Mouse (Mus musculus) midbrain, embryonic 15.5 days (tissue): ENCODE results near the gene Gm42957. TPM values are rescaled to one million over a fixed set of nuclear protein-coding genes. Genes with fewer than 3 reads are reported as not detected.
A peak's percentile ranks its signal among the peaks of the same experiment; 100 is the strongest.
"Not testable (repeated sequence)": the region's sequence is repeated elsewhere in the genome, so short reads cannot be mapped to it uniquely, and the experiment has no call there.

Source experiments
- ATAC-seq: fragments of 200-750 bp; cut with Nextera tagmentation; replicated peaks from 2 replicates; pipeline ENCODE4 v1.8.0; 2017; ENCODE audit warnings: moderate TSS enrichment
- H3K27ac ChIP-seq: fragments of 300-500 bp; sonication (generic); 2 replicates; pipeline ENCODE4 v1.5.1; 2015; ENCODE audit warnings: mild to moderate bottlenecking, inconsistent platforms
- H3K27me3 ChIP-seq: fragments of 300-500 bp; sonication (generic); replicated peaks from 2 replicates; pipeline ENCODE4 v1.6.1; 2015; ENCODE audit warnings: inconsistent platforms
- H3K36me3 ChIP-seq: fragments of 300-500 bp; sonication (generic); replicated peaks from 2 replicates; pipeline ENCODE4 v1.6.1; 2015; ENCODE audit warnings: inconsistent platforms
- H3K4me1 ChIP-seq: fragments of 300-500 bp; sonication (generic); 2 replicates; pipeline ENCODE4 v1.6.1; 2015; ENCODE audit warnings: inconsistent platforms
- H3K4me2 ChIP-seq: fragments of 300-500 bp; sonication (generic); 2 replicates; pipeline ENCODE4 v1.6.1; 2015; ENCODE audit warnings: inconsistent platforms, mild to moderate bottlenecking, moderate library complexity
- H3K4me3 ChIP-seq: fragments of 300-500 bp; sonication (generic); 2 replicates; pipeline ENCODE4 v1.5.1; 2015; ENCODE audit warnings: mild to moderate bottlenecking, inconsistent platforms
- H3K9ac ChIP-seq: fragments of 300-500 bp; sonication (generic); 2 replicates; pipeline ENCODE4 v1.6.1; 2015; ENCODE audit warnings: mild to moderate bottlenecking, inconsistent platforms
- H3K9me3 ChIP-seq: fragments of 300-500 bp; sonication (generic); 2 replicates; pipeline ENCODE4 v1.6.1; 2016; ENCODE audit warnings: inconsistent platforms
- WGBS: fragments of 180-500 bp; shearing (Covaris S2); methylation state at CpG from one replicate; pipeline ENCODE4 v1.1.7; 2015; ENCODE audit warnings: mixed read lengths; 5-methylcytosine and 5-hydroxymethylcytosine counted together
- polyA plus RNA-seq: library from polyadenylated mRNA; unstranded; fragments of >200 nt; fragmentation: Nextera tagmentation; extraction: Ambion mirVana; gene quantifications from 2 replicates; pipeline ENCODE4 v1.2.1, GENCODE M21; 2015

The Gm42957 gene
- polyA plus RNA-seq, 1 experiment from 2014 or later, result 0.34 TPM

DNA sequence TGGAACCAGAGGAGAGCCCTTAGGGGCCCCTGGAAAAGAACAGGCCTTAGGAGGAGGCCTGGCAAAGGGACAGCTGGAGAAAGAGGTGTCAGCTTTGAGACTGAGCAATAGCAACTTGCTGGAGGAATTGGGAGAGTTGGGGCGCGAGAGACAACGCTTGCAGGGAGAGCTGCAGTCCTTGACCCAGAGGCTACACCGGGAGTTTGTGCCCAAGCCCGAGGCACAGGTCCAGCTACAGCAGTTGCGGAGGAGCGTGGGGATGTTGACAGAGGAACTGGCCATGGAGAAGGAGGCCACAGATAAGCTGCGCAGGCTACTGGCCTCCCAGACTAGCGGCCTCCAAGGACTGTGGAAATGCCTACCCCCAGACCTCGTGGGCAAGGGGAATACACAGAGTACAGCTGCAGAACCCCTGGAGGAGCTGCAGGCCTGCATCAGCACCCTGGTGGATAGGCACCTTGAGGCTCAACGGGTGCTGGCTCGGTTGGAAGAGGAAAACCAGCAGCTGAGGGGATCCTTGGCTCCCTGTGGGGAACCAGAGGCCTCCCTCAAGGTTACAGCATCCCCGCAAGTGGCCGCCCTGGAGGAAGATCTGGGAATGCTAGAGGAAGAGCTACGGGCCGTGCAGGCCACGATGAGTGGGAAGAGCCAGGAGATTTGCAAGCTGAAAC is 49.0 kb downstream of the Gm42957 start:
- Histone ChIP-seq H3K36me3 (no peaks in the 10 kb centered on the region), H3K9me3 (no peaks in the 10 kb centered on the region), H3K9ac (no peak overlapping the region), H3K27ac (no peak overlapping the region), H3K27me3 (no peaks in the 10 kb centered on the region), H3K4me2 (peak overlapping the region; percentile 43), H3K4me3 (no peak overlapping the region), H3K4me1 (0 out of 2 replicates have a peak, but pooled peaks cover 10% of the 10 kb centered on the region)
- 61% methylated on average over 17 of the region's 17 CpGs for WGBS
- no peak for ATAC-seq

DNA sequence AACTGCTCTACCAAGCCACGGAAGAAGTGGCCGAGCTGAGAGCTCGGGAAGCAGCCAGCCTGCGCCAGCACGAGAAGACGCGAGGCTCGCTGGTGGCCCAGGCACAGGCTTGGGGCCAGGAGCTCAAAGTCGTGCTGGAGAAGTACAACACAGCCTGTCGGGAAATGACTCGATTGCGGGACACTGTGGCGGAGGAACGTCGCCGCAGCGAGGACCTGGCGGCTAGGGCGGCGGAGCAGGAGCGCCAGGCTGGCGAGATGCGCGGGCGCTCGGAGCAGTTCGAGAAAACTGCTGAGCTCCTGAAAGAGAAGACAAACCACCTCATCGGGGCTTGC is 49.5 kb downstream of the Gm42957 start:
- H3K27ac ChIP-seq, result no peak overlapping the region
- H3K9ac ChIP-seq, result no peak overlapping the region
- H3K36me3 ChIP-seq, result no peaks in the 10 kb centered on the region
- ATAC-seq, result no peak
- peak overlapping the region; percentile 43 for H3K4me2 ChIP-seq
- H3K4me3 ChIP-seq, result no peak overlapping the region
- H3K27me3 ChIP-seq, result no peaks in the 10 kb centered on the region
- WGBS, result 43% methylated on average over 28 of the region's 28 CpGs
- no peaks in the 10 kb centered on the region for H3K9me3 ChIP-seq
- H3K4me1 ChIP-seq, result 0 out of 2 replicates have a peak, but pooled peaks cover 13% of the 10 kb centered on the region

DNA sequence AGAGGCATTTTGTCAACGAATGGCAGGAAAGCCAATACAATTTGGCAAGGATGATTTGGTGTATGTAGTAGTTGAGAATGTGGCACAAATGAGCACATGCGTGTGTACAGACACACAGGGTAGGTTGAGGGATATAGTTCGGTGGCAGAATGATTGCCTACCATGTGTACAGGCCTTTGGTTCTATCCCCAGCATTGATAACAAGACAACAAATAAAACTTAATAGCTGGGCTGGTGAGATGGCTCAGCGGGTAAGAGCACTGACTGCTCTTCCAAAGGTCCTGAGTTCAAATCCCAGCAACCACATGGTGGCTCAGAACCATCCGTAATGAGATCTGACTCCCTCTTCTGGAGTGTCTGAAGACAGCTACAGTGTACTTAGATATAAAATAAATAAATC is 50.8 kb downstream of the Gm42957 start:
- 96% methylated on average over 5 of the region's 5 CpGs for WGBS
- not testable (repeated sequence) for H3K27me3 ChIP-seq, H3K4me1 ChIP-seq, H3K36me3 ChIP-seq, H3K27ac ChIP-seq, H3K4me2 ChIP-seq, H3K9me3 ChIP-seq, H3K4me3 ChIP-seq, ATAC-seq, H3K9ac ChIP-seq

DNA sequence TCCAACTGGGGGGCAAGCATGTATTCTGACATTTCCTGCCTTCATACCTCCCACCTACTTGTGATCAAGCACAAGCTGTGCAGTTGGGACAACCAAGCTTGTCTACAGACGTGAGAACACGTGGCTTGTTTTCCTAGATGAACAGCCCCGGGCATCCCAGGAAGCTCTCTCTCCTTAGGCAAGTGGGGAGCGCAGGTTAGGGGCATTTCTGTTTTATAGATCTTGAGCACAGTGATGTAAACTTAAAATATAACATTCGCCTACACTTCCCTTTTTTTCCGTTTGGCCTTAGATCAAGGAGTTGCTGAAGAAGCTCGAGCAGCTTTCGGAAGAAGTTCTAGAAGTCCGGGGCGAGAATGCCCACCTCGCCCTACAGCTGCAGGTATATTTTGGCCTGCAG is 53.6 kb downstream of the Gm42957 start:
- Histone ChIP-seq H3K36me3 (no peaks in the 10 kb centered on the region), H3K9ac (no peak overlapping the region), H3K27ac (no peak overlapping the region), H3K4me1 (0 out of 2 replicates have a peak, but pooled peaks cover 4% of the 10 kb centered on the region), H3K4me3 (no peak overlapping the region), H3K9me3 (no peaks in the 10 kb centered on the region), H3K27me3 (no peaks in the 10 kb centered on the region), H3K4me2 (no peak overlapping the region)
- WGBS, result 86% methylated on average over 11 of the region's 11 CpGs
- no peak for ATAC-seq

DNA sequence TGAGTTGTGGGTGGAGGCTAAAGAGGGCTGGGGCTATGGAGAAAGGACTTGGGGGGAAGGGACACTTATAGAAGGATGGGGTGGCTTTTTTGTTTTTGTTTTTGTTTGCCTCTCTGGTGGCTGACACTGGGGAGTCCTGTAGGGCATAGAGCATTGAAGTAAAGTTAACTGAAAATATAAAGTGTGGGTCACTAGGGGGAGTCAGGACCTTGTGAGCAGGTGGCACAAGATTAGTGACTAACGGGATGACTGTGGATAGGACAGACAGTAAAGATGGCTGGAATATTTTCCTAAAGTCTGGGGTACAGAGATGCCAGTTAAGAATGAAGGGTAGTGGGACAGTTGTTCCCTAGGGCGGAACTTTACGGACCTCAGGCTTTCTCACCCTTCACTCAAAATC is 55.0 kb downstream of the Gm42957 start:
- Histone ChIP-seq H3K36me3 (no peaks in the 10 kb centered on the region), H3K9ac (no peak overlapping the region), H3K4me2 (no peak overlapping the region), H3K4me1 (0 out of 2 replicates have a peak, but pooled peaks cover 4% of the 10 kb centered on the region), H3K27ac (no peak overlapping the region), H3K27me3 (no peaks in the 10 kb centered on the region), H3K4me3 (no peak overlapping the region), H3K9me3 (no peaks in the 10 kb centered on the region)
- ATAC-seq, result no peak
- 51% methylated on average over 3 of the region's 3 CpGs for WGBS

DNA sequence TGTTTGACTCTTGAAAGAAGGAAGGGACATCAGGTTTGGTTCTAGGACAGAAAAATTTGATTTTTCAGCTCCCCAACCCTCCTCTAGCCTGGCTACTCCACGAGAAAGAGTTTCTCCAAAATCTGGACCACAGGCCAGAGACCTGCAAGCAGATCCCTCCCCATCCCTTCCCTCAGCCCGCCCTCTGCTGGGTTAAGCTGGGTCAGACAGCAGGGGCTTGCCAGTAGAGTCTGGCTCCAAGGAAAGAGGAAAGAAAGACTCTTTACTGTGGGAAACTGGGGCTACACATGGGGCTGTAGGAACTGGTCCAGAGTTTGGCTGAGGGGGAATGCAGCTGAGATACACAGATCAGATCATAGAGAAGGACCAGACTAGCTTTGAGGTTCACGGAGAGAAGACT is 57.2 kb downstream of the Gm42957 start:
- Histone ChIP-seq H3K27me3 (no peaks in the 10 kb centered on the region), H3K36me3 (no peaks in the 10 kb centered on the region), H3K27ac (no peak overlapping the region), H3K4me1 (peaks cover 12% of the 10 kb centered on the region), H3K9ac (no peak overlapping the region), H3K4me3 (no peak overlapping the region), H3K4me2 (no peak overlapping the region), H3K9me3 (no peaks in the 10 kb centered on the region)
- WGBS, result 12% methylated on average over 3 of the region's 3 CpGs
- no peak for ATAC-seq

DNA sequence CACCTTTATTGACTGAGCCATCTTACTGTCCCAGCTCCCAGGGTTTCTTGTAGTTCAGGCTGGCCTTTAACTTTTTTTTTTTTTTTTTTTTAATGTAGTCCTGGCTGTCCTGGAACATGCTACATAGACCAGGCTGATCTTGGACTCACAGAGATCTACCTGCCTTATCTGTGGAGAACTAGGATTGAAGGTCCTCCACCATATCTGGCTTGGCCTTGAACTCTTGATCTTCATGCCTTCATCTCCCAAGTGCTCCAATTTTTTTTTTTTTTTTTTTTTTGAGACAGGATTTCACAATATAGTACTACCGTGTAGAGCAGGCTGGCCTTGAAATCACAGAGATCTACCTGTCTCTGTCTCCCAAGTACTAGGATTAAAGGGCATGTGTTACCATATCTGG is 58.3 kb downstream of the Gm42957 start:
- Histone ChIP-seq H3K4me1 (peaks cover 20% of the 10 kb centered on the region), H3K9ac (no peak overlapping the region), H3K36me3 (no peaks in the 10 kb centered on the region), H3K4me2 (no peak overlapping the region), H3K9me3 (no peaks in the 10 kb centered on the region), H3K4me3 (no peak overlapping the region), H3K27ac (no peak overlapping the region), H3K27me3 (no peaks in the 10 kb centered on the region)
- WGBS, result 85% methylated on average over 1 of the region's 1 CpGs
- no peak for ATAC-seq

DNA sequence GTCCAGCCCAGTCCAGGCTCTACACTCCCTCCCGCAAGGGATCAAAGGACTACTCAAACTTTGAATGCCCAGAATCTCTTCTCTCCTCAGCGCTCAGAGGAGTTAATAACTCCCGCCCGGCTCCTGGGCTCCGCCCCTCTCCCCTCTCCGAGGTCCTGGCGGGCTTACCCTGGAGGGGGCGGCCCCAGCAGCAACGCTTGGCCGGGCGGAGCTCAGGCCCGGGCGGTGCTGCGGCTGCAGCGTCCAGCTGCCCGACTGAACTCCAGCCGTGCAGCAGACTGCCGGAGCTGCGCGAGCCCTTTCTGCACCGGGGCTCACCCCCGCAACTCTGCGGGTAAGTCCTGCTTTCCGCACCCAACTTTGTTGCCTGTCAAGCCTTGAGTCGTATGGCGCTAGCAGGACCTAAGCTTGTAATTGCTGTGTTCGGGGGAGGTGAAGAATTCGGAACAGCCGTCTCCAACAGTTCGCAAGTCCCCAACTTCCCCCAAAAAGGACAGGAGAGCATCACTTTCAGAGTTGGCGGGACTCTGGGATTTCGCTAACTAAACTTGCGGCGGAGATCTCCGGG is 61.0 kb downstream of the Gm42957 start, which contains the start of gene Pias3:
Gene Pias3, plus strand, starts transcription at position 187 of the 568 bp plus-strand sequence.
- H3K9ac ChIP-seq, result peak within 1 kb of the TSS; percentile 89
- no peaks in the 10 kb centered on the region for H3K27me3 ChIP-seq
- peak within 1 kb of the TSS; percentile 91 for H3K27ac ChIP-seq
- H3K4me1 ChIP-seq, result peaks cover 19% of the 10 kb centered on the region
- H3K4me3 ChIP-seq, result peak within 1 kb of the TSS; percentile 92
- ATAC-seq, result peak; percentile 67
- no peaks in the 10 kb centered on the region for H3K36me3 ChIP-seq
- H3K9me3 ChIP-seq, result no peaks in the 10 kb centered on the region
- H3K4me2 ChIP-seq, result peak within 1 kb of the TSS; percentile 90
- 2% methylated on average over 33 of the region's 35 CpGs for WGBS

DNA sequence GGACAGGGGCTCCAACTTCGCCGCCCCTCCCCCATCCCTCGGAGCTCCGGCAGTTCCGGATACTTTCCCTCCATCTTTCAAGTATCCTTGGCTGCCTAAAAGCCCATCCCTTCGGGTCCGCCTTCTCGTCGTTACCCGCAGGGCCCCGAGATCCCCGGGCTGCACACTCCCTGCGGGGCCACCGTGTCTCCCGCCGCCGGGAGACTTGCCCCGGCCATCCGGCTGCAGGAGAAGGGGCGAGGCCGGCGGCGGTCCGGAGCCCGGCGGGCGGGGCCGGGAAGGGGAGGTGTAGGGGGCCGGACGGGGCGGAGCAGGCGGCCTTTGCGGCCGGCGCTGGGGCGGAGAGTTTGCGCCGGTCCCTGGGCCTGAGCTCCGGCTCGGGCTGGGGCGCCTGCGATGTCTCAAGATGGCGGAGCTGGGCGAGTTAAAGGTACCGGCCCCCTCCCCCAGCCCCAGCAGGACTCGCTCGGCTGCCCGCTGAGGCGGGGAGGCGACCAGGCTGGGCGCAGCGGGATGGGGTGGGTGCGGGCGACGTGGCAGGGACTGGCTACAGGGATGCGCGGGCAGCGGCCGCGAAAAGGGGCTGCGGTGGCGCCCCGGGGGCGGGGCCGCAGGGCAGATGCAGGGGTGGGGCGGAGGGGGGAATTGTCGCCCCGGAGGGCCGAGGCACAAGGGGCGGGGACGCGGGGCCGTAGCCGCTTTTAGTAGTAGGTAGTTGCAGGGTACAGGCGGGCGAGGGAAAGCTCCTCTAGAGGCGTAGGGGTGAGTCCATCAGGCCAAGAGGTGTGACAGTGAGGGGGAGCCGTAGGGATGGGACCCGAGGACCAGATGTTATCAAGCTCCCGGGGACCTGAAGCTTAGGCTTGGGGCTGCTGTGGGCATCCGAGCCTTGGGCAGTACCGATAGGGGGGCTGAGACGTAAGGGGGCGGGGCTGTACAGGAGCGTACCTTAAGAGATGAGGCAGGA is 61.8 kb downstream of the Gm42957 start:
- H3K27me3 ChIP-seq, result no peaks in the 10 kb centered on the region
- peaks cover 19% of the 10 kb centered on the region for H3K4me1 ChIP-seq
- WGBS, result under 1% methylated on average over 70 of the region's 85 CpGs
- no peaks in the 10 kb centered on the region for H3K9me3 ChIP-seq
- peak; percentile 94 for ATAC-seq
- peak overlapping the region; percentile 92 for H3K4me3 ChIP-seq
- H3K27ac ChIP-seq, result peak overlapping the region; percentile 91
- peak overlapping the region; percentile 89 for H3K9ac ChIP-seq
- H3K4me2 ChIP-seq, result peak overlapping the region; percentile 90
- H3K36me3 ChIP-seq, result 0 out of 2 replicates have a peak, but pooled peaks cover 4% of the 10 kb centered on the region

DNA sequence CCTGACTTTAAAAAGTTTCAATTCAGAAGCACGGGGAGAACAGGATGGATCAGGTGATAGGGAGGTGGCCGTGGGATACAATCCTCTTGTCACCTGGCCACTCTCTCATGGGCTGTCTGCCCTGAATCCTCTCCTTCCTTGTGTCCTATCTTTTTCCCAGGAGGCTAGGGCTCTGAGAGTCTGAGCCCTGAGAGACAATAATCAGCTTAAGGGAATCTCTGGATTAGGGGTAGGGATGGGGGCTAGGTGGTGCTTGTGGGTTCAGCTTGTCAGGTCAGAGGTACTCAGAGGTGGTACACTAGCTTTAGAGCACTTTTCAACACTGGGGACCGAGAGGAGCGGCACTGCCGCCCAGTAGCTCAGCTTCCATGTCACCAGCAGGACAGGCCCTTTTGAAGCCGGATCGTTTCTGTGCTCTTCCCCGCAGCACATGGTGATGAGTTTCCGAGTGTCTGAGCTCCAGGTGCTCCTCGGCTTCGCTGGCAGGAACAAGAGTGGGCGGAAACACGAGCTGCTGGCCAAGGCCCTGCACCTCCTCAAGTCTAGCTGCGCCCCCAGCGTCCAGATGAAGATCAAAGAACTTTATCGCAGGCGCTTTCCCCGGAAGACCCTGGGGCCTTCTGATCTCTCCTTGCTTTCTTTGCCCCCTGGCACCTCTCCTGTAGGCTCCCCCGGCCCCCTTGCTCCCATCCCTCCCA is 63.9 kb downstream of the Gm42957 start:
- no peak overlapping the region for H3K9ac ChIP-seq
- H3K27me3 ChIP-seq, result no peaks in the 10 kb centered on the region
- H3K27ac ChIP-seq, result no peak overlapping the region
- peaks cover 17% of the 10 kb centered on the region; the same call in 1 of the 2 replicates for H3K36me3 ChIP-seq
- no peak overlapping the region for H3K4me3 ChIP-seq
- ATAC-seq, result no peak
- H3K9me3 ChIP-seq, result no peaks in the 10 kb centered on the region
- H3K4me2 ChIP-seq, result no peak overlapping the region
- peaks cover 19% of the 10 kb centered on the region for H3K4me1 ChIP-seq
- 54% methylated on average over 19 of the region's 19 CpGs for WGBS

DNA sequence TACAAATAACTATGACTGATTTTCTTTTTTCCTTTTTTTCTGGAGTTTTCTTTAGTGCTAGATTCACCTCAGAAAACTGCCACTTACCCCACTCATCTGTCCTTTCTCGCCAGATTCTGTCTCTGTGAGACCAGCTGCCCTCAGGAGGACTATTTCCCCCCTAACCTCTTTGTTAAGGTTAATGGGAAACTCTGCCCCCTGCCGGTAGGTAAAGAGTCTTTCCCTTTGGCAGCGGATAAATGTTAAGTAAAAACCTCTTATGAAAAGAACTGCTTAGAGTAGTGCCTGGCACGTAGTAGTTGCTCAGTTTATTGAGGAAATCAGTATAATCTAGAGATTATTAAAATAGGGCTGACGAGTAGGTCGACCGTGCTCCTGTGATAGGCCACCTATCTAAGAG is 65.1 kb downstream of the Gm42957 start:
- WGBS, result 59% methylated on average over 7 of the region's 7 CpGs

DNA sequence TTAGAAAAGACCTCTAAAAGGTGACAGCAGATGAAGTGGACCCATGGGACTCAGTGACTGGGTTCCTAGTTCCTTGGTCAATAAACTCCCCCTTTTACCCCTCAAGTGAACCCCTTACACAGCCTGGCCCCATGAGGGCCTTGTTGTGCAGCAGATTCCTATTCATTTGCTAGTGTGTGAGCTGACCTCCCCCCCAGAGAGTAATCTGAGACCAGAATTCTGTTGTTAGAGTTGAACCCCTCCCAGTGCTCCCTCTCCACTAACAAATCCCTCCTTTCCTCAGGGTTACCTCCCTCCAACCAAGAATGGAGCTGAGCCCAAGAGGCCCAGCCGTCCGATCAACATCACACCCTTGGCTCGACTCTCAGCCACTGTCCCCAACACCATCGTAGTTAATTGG is 65.7 kb downstream of the Gm42957 start:
- no peak for ATAC-seq
- Histone ChIP-seq H3K27ac (no peak overlapping the region), H3K27me3 (no peaks in the 10 kb centered on the region), H3K4me1 (peaks cover 16% of the 10 kb centered on the region), H3K4me2 (no peak overlapping the region), H3K4me3 (no peak overlapping the region), H3K9ac (no peak overlapping the region), H3K9me3 (no peaks in the 10 kb centered on the region), H3K36me3 (peaks cover 18% of the 10 kb centered on the region; the same call in 1 of the 2 replicates)
- WGBS, result 87% methylated on average over 4 of the region's 4 CpGs

More for the DNA sequence above, 65.1 kb downstream of the Gm42957 start:
- Histone ChIP-seq H3K4me3 (no peak overlapping the region), H3K4me2 (no peak overlapping the region), H3K4me1 (peaks cover 19% of the 10 kb centered on the region), H3K9ac (no peak overlapping the region), H3K27me3 (no peaks in the 10 kb centered on the region), H3K9me3 (no peaks in the 10 kb centered on the region), H3K36me3 (peaks cover 18% of the 10 kb centered on the region; the same call in 1 of the 2 replicates), H3K27ac (no peak overlapping the region)
- ATAC-seq, result no peak
